Mouse (Mus musculus) lung, adult 2 months (tissue): Measurements from ENCODE around the gene Tmprss11a. TPM values are rescaled to one million over a fixed set of nuclear protein-coding genes. Genes with fewer than 3 reads are reported as not detected.

Experiments
- DNase-seq: peaks from one replicate; pipeline ENCODE4 v3.0.0; 2022
- H3K4me1 ChIP-seq: fragments of 200-500 bp; 2 replicates; pipeline ENCODE4 v1.6.1; 2011; ENCODE audit warnings: low read length; ENCODE audit not compliant: control insufficient read depth, insufficient read depth
- H3K4me3 ChIP-seq: fragments of 200-500 bp; replicated peaks from 2 replicates; pipeline ENCODE3; 2011; ENCODE audit warnings: low read depth, mild to moderate bottlenecking, control low read depth, low read length; ENCODE audit errors: extremely low read depth
- CTCF ChIP-seq: fragments of 200-500 bp; IDR thresholded peaks from 2 replicates; pipeline ENCODE4 v1.5.1; 2011; ENCODE audit warnings: mild to moderate bottlenecking, low read length, control low read depth; ENCODE audit not compliant: insufficient read depth
- POLR2A ChIP-seq: fragments of 200-500 bp; IDR thresholded peaks from 2 replicates; pipeline ENCODE4 v1.6.1; 2011; ENCODE audit warnings: low read depth, mild to moderate bottlenecking, control low read depth, low read length, borderline replicate concordance; ENCODE audit errors: extremely low read depth
- WGBS: fragments of 180-500 bp; shearing (Covaris S2); methylation state at CpG from one replicate; pipeline ENCODE4 v1.1.7; 2018; 5-methylcytosine and 5-hydroxymethylcytosine counted together
- polyA plus RNA-seq: library from polyadenylated mRNA; depleted of rRNA; stranded (reverse); fragments of >200 nt; gene quantifications from 2 replicates; pipeline ENCODE4 v1.2.3, GENCODE M21; 2012; rRNA removed

Gene Tmprss11a
- polyA plus RNA-seq = 1.2 TPM in 1 of 2 replicates, not detected in the other

- TF ChIP-seq POLR2A (no peak), CTCF (no peak)
- no peak for DNase-seq
- WGBS = 65% methylated on average over 4 of the region's 4 CpGs
- H3K4me1 ChIP-seq = no peaks in the 10 kb centered on the region
- H3K4me3 ChIP-seq = no peak within 1 kb of the TSS
Observed at GRCm38 (mm10) chr5:86468890-86469289, at the start of gene Tmprss11a. Gene Tmprss11a (minus strand): TSS chr5:86468990.

- DNase-seq = no peak
- TF ChIP-seq POLR2A (no peak), CTCF (no peak)
- Histone ChIP-seq H3K4me3 (no peak within 1 kb of the TSS), H3K4me1 (no peaks in the 10 kb centered on the region)
- WGBS = 58% methylated on average over 9 of the region's 9 CpGs
Observed at GRCm38 (mm10) chr5:86518500-86518899, 49.7 kb upstream of the Tmprss11a start, which contains the start of gene Tmprss11g. Gene Tmprss11g (minus strand): TSS chr5:86518600.

- 71% methylated on average over 5 of the region's 5 CpGs for WGBS
- Histone ChIP-seq H3K4me1 (no peaks in the 10 kb centered on the region), H3K4me3 (no peak overlapping the region)
- no peak for DNase-seq
- no peak for TF ChIP-seq POLR2A
- TF ChIP-seq CTCF = no peak
Observed at GRCm38 (mm10) chr5:86511538-86511937, 42.7 kb upstream of the Tmprss11a start.

- no peak for DNase-seq
- no peak overlapping the region for H3K4me3 ChIP-seq
- no peak for TF ChIP-seq POLR2A
- no peak for TF ChIP-seq CTCF
- H3K4me1 ChIP-seq = no peaks in the 10 kb centered on the region
- 57% methylated on average over 1 of the region's 1 CpGs for WGBS
Observed at GRCm38 (mm10) chr5:86493453-86493852, 24.7 kb upstream of the Tmprss11a start.

- 72% methylated on average over 2 of the region's 2 CpGs for WGBS
- no peak overlapping the region for H3K4me3 ChIP-seq
- no peaks in the 10 kb centered on the region for H3K4me1 ChIP-seq
- DNase-seq = no peak
- TF ChIP-seq POLR2A (no peak), CTCF (no peak)
Observed at GRCm38 (mm10) chr5:86482562-86482961, 13.8 kb upstream of the Tmprss11a start.

GRCm38 (mm10) chr5:86482031-86482430, 13.2 kb upstream of the Tmprss11a start:
- no peaks in the 10 kb centered on the region for H3K4me1 ChIP-seq
- no peak for DNase-seq
- 67% methylated on average over 1 of the region's 1 CpGs for WGBS
- H3K4me3 ChIP-seq = no peak overlapping the region
- TF ChIP-seq POLR2A (no peak), CTCF (no peak)

- no peak for DNase-seq
- H3K4me3 ChIP-seq = no peak overlapping the region
- H3K4me1 ChIP-seq = no peaks in the 10 kb centered on the region
- 66% methylated on average over 9 of the region's 9 CpGs for WGBS
- TF ChIP-seq POLR2A (no peak), CTCF (no peak)
Observed at GRCm38 (mm10) chr5:86473859-86474258, 5.1 kb upstream of the Tmprss11a start.

- 67% methylated on average over 2 of the region's 2 CpGs for WGBS
- TF ChIP-seq POLR2A = no peak
- TF ChIP-seq CTCF = no peak
- Histone ChIP-seq H3K4me1 (no peaks in the 10 kb centered on the region), H3K4me3 (no peak overlapping the region)
- DNase-seq = no peak
Observed at GRCm38 (mm10) chr5:86439306-86439705, 29.5 kb downstream of the Tmprss11a start.

- TF ChIP-seq POLR2A = no peak
- no peak for TF ChIP-seq CTCF
- Histone ChIP-seq H3K4me3 (no peak overlapping the region), H3K4me1 (no peaks in the 10 kb centered on the region)
- DNase-seq = no peak
Observed at GRCm38 (mm10) chr5:86438548-86438947, 30.2 kb downstream of the Tmprss11a start.

- TF ChIP-seq POLR2A (no peak), CTCF (no peak)
- WGBS = 3% methylated on average over 2 of the region's 2 CpGs
- H3K4me3 ChIP-seq = no peak overlapping the region
- DNase-seq = no peak
- H3K4me1 ChIP-seq = no peaks in the 10 kb centered on the region
Observed at GRCm38 (mm10) chr5:86432697-86433096, 36.1 kb downstream of the Tmprss11a start.

GRCm38 (mm10) chr5:86431096-86431495, 37.7 kb downstream of the Tmprss11a start:
- Histone ChIP-seq H3K4me1 (no peaks in the 10 kb centered on the region), H3K4me3 (no peak overlapping the region)
- no peak for TF ChIP-seq POLR2A
- 58% methylated on average over 5 of the region's 5 CpGs for WGBS
- no peak for DNase-seq
